ENCODE assay signal across 8 mouse cellular contexts in the genomic region with DNA sequence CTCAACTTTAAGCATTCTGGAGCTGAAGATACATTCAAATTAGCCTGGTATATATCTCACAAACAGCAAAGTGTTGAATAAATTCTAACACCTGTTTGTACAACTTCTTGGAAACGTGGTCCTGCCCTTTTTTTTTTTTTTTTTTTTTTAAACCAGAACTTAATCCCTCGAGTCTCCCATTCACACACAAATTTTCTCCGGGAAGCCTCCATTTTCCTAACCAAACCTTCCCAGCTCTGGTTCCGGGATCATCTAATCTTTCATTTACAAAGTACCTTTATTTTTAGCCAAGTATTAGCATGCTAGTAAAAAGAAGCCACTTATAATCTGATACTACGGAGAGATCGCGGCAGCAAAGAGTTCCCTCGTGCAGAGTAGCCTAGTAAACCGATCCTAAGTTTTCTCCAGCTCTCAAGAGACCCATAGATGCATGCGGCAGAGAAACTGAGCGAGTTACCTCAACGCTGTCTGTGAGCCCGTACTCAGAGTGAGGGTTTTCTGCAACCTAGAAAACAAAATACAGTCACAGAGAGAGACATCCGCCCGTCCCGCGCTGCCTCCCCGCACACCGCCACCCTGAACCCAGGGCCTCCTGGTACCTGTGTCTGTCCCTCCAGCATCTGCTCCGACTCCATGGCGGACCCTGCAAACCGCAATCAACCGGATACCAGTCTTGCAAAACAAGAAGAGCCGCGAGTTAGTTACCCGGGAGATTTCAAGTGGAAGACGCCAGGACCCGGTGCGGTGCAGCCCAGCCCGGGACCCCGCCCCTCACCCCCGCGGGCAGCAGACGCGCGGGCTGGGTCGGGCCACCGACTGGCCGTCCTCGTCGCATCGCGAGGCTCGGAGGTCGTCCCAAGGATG. TPM values are rescaled to one million over a fixed set of nuclear protein-coding genes. Genes with fewer than 3 reads are reported as not detected.
DNase-seq lines count a peak whose midpoint lies in the region; ATAC-seq and TF ChIP-seq lines count a peak whose summit lies in the region.

No protein-coding gene starts in this region.

- TF ChIP-seq CTCF in cerebellum, adult 2 months (IDR thresholded peaks at IDR 0.05; ENCODE audit: borderline replicate concordance, insufficient read depth, low read depth, low read length) = no peak
- no peak for TF ChIP-seq CTCF in thymus, adult 2 months (IDR thresholded peaks at IDR 0.05; ENCODE audit: borderline replicate concordance, control insufficient read depth, extremely low read depth, insufficient read depth, low read length, poor library complexity)
- no peak for TF ChIP-seq CTCF in liver, embryonic 14.5 days (IDR thresholded peaks at IDR 0.05; ENCODE audit: low read depth)

- peak overlapping the region; percentile 90 for H3K9ac ChIP-seq in liver, embryonic 14.5 days (replicated peaks)

- H3K9me3 ChIP-seq in liver, embryonic 14.5 days (ENCODE audit: control insufficient read depth, low read length) = no peaks in the 10 kb centered on the region

- WGBS in cerebellum, adult 2 months = under 1% methylated on average over 45 of the region's 45 CpGs
- under 1% methylated on average over 45 of the region's 45 CpGs for WGBS in thymus, adult 2 months
- under 1% methylated on average over 45 of the region's 45 CpGs for WGBS in liver, embryonic 14.5 days (ENCODE audit: insufficient replicate concordance)

- H3K27ac ChIP-seq in cerebellum, adult 2 months (ENCODE audit: insufficient read depth, low read length) = peak overlapping the region; percentile 68; the same call in 1 of the 2 replicates
- H3K27ac ChIP-seq in thymus, adult 2 months (ENCODE audit: control insufficient read depth, insufficient read depth, low read length) = peak overlapping the region; percentile 46; the same call in 1 of the 2 replicates
- H3K27ac ChIP-seq in liver, embryonic 14.5 days = peak overlapping the region; percentile 90

- no peaks in the 10 kb centered on the region for H3K27me3 ChIP-seq in cerebellum, adult 2 months (ENCODE audit: control insufficient read depth, insufficient read depth, low read length)
- H3K27me3 ChIP-seq in thymus, adult 2 months (ENCODE audit: control insufficient read depth, insufficient read depth, low read length) = no peaks in the 10 kb centered on the region
- H3K27me3 ChIP-seq in liver, embryonic 14.5 days (ENCODE audit: control insufficient read depth, insufficient read depth, low read length) = no peaks in the 10 kb centered on the region

- TF ChIP-seq EP300 in liver, embryonic 14.5 days (IDR thresholded peaks at IDR 0.05; ENCODE audit: low read depth) = no peak

- no peak for DNase-seq in cerebellum, adult 2 months
- DNase-seq in cerebellum, adult 9-11 months = no peak
- DNase-seq in thymus, adult 2 months = no peak
- DNase-seq in thymus, postnatal 14 days = no peak
- DNase-seq in liver, embryonic 14.5 days (ENCODE audit: low read depth in 3 of 3, low spot score in 3 of 3) = no peak
- no peak for DNase-seq in right cerebral cortex, postnatal 4 days
- DNase-seq in urinary bladder, adult 18-20 months (ENCODE audit: low spot score in 2 of 2) = no peak
- DNase-seq in layer of hippocampus, adult 8-10 months (ENCODE audit: low spot score in 2 of 2) = no peak

- peak; percentile 80 for ATAC-seq in liver, embryonic 14.5 days (ENCODE audit: insufficient read depth)

- peak overlapping the region; percentile 90 for H3K4me2 ChIP-seq in liver, embryonic 14.5 days (ENCODE audit: low read depth)

- peak overlapping the region; percentile 69 for H3K4me3 ChIP-seq in cerebellum, adult 2 months (replicated peaks; ENCODE audit: insufficient read depth, low read depth, low read length)
- peak overlapping the region; percentile 84 for H3K4me3 ChIP-seq in thymus, adult 2 months (ENCODE audit: control insufficient read depth, insufficient read depth, low read length)
- peak overlapping the region; percentile 70 to 87 for H3K4me3 ChIP-seq in liver, embryonic 14.5 days (ENCODE audit: insufficient read depth in 1 of 2, low read depth in 2 of 2, low read length in 2 of 2)

- no peaks in the 10 kb centered on the region for H3K4me1 ChIP-seq in cerebellum, adult 2 months (ENCODE audit: control insufficient read depth, insufficient read depth, low read length)
- no peaks in the 10 kb centered on the region for H3K4me1 ChIP-seq in thymus, adult 2 months (replicated peaks; ENCODE audit: control insufficient read depth, insufficient read depth, low read length)
- peaks cover 8% of the 10 kb centered on the region in 2 experiments for H3K4me1 ChIP-seq in liver, embryonic 14.5 days (replicated peaks; ENCODE audit: control insufficient read depth in 2 of 2, insufficient read depth in 2 of 2, low read length in 1 of 2)

- H3K36me3 ChIP-seq in thymus, adult 2 months (ENCODE audit: control insufficient read depth, insufficient read depth, low read length) = no peaks in the 10 kb centered on the region
- peaks cover 4% of the 10 kb centered on the region for H3K36me3 ChIP-seq in liver, embryonic 14.5 days (replicated peaks; ENCODE audit: control insufficient read depth, insufficient read depth, low read depth)

- no peak for TF ChIP-seq POLR2A in cerebellum, adult 2 months (IDR thresholded peaks at IDR 0.05; ENCODE audit: borderline replicate concordance, insufficient read depth, low read length)
- TF ChIP-seq POLR2A in thymus, adult 2 months (IDR thresholded peaks at IDR 0.05; ENCODE audit: control insufficient read depth, extremely low read depth, insufficient read depth, low read length, poor library complexity) = no peak

RNA-seq across cellular contexts. Expression of gene Dpy30, which starts 8.1 kb away (rescaled TPM):
- 81.3 and 91.6 TPM in 2 replicates for polyA plus RNA-seq in cerebellum, adult 2 months (2012; rRNA removed)
- 41.8 and 42.8 TPM in 2 replicates for polyA plus RNA-seq in thymus, adult 2 months (2012; rRNA removed)
- polyA plus RNA-seq in liver, embryonic 14.5 days (2012; rRNA removed) = 71.4 and 104 TPM in 2 replicates
- 145 and 149 TPM in 2 replicates for polyA plus RNA-seq in liver, embryonic 14.5 days (2014; fragmentation: Nextera tagmentation; extraction: Ambion mirVana)
- 10 to 100 TPM; 39.2 to 49.9 (median 46.5) TPM for total RNA-seq in layer of hippocampus, adult 8-10 months (2022)

RNA-seq across cellular contexts. Expression of gene Memo1, which starts 20.4 kb away (rescaled TPM):
- polyA plus RNA-seq in cerebellum, adult 2 months (2012; rRNA removed) = 32.8 and 33.0 TPM in 2 replicates
- 64.5 and 74.9 TPM in 2 replicates for polyA plus RNA-seq in thymus, adult 2 months (2012; rRNA removed)
- 24.4 and 38.8 TPM in 2 replicates for polyA plus RNA-seq in liver, embryonic 14.5 days (2012; rRNA removed)
- 111 and 116 TPM in 2 replicates for polyA plus RNA-seq in liver, embryonic 14.5 days (2014; fragmentation: Nextera tagmentation; extraction: Ambion mirVana)
- 10 to 100 TPM; 45.7 to 51.9 (median 48.2) TPM for total RNA-seq in layer of hippocampus, adult 8-10 months (2022)

RNA-seq across cellular contexts. Expression of gene Spast, which starts 23.1 kb away (rescaled TPM):
- polyA plus RNA-seq in cerebellum, adult 2 months (2012; rRNA removed) = 24.4 and 24.6 TPM in 2 replicates
- polyA plus RNA-seq in thymus, adult 2 months (2012; rRNA removed) = 10.7 and 14.7 TPM in 2 replicates
- 2.5 and 4.1 TPM in 2 replicates for polyA plus RNA-seq in liver, embryonic 14.5 days (2012; rRNA removed)
- 5.4 and 6.8 TPM in 2 replicates for polyA plus RNA-seq in liver, embryonic 14.5 days (2014; fragmentation: Nextera tagmentation; extraction: Ambion mirVana)
- 10 to 100 TPM; 44.2 to 53.1 (median 49.4) TPM for total RNA-seq in layer of hippocampus, adult 8-10 months (2022)
